Mouse (Mus musculus): ENCODE measurements around the gene Ifit3b.
"Not testable (repeated sequence)": the region's sequence is repeated elsewhere in the genome, so short reads cannot be mapped to it uniquely, and the experiment has no call there.

Gene Ifit3b

GRCm38 (mm10) chr19:34607237-34608051, at the start of gene Ifit3b:
Ifit3b (plus strand) TSS chr19:34607970.
- DNase-seq (ENCODE audit: low spot score in 2 of 2) = not testable (repeated sequence)

GRCm38 (mm10) chr19:34562556-34562955, 45.2 kb upstream of the Ifit3b start:
- DNase-seq (ENCODE audit: low spot score in 2 of 2) = no peak

GRCm38 (mm10) chr19:34566178-34566784, 41.5 kb upstream of the Ifit3b start:
- DNase-seq (ENCODE audit: low spot score in 2 of 2) = no peak

DNA sequence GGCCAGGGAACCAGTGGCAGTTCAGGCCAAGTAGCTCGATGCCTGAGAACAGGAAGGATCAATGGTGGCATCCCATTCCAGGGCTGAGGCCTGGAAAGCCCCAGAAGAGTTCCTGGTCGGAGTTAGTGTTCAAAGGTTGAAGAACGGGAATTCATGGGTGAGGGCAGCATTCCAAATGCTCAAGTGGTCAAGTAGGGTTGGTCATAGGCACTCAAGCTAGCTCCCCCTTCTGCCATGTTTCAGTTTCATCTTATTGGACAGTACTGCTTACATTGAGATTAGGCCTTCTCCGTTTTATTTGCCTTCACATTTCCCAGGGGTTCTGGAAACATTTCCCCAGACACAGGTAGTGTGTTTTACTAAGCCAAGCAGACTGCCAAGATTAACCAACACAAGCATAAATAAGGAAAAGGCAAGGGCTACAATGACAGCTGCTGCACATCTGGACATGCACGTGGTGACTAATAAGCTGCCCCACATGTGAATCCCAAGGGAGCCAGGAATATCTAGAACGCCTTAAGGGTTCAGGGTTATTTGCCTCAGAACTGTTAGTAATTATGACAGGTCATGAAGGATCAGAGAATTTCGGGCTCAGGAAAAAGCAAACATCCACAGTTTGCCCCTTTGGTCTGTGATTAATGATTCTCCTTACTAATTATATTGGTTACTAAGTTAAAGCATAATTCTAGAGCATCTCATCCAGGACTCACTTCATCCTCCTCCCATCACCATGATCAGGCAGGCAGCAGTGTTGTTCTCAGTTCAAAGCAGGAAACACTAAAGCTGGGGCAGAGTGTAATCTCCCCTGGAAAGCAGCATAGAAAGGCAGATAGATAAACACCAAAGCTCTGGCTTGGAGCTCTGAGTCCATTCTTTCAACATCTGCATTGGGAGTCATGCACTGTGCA, 38.5 kb upstream of the Ifit3b start:
- DNase-seq (ENCODE audit: low spot score in 2 of 2) = no peak

- DNase-seq (ENCODE audit: low spot score in 2 of 2) = no peak
Measured at GRCm38 (mm10) chr19:34569896-34570476, 37.8 kb upstream of the Ifit3b start.

- no peak for DNase-seq (ENCODE audit: low spot score in 2 of 2)
Measured at GRCm38 (mm10) chr19:34571080-34571479, 36.7 kb upstream of the Ifit3b start.

- DNase-seq (ENCODE audit: low spot score in 2 of 2) = no peak
Measured at GRCm38 (mm10) chr19:34573650-34574049, 34.1 kb upstream of the Ifit3b start.

DNA sequence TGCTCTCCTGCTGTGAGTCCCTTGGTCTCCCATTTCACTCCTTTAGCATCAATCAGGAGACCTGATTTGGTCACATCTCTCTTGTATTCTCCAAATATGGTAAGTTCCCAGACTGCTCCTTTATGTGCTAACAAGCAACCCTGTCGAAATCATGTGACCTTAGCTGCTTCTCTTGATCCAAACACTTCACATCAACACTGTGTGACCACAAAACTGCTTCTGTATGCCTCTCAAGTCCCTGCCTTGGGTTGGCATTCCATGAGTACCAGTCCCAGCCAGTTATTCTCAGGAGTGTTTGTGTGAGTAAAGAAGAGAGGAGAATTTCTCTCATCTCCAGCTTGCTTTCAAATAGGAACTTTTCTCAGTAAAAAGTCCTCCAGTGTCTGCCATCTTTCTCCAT, 30.6 kb upstream of the Ifit3b start:
- no peak for DNase-seq (ENCODE audit: low spot score in 2 of 2)

GRCm38 (mm10) chr19:34582696-34583095, 25.1 kb upstream of the Ifit3b start:
- DNase-seq (ENCODE audit: low spot score in 2 of 2) = not testable (repeated sequence)

GRCm38 (mm10) chr19:34583126-34583766, 24.5 kb upstream of the Ifit3b start, which contains the start of gene Ifit3:
Ifit3 (plus strand) TSS chr19:34583531.
- DNase-seq (ENCODE audit: low spot score in 2 of 2) = not testable (repeated sequence)

- not testable (repeated sequence) for DNase-seq (ENCODE audit: low spot score in 2 of 2)
Measured at GRCm38 (mm10) chr19:34585740-34586458, 21.9 kb upstream of the Ifit3b start.

DNA sequence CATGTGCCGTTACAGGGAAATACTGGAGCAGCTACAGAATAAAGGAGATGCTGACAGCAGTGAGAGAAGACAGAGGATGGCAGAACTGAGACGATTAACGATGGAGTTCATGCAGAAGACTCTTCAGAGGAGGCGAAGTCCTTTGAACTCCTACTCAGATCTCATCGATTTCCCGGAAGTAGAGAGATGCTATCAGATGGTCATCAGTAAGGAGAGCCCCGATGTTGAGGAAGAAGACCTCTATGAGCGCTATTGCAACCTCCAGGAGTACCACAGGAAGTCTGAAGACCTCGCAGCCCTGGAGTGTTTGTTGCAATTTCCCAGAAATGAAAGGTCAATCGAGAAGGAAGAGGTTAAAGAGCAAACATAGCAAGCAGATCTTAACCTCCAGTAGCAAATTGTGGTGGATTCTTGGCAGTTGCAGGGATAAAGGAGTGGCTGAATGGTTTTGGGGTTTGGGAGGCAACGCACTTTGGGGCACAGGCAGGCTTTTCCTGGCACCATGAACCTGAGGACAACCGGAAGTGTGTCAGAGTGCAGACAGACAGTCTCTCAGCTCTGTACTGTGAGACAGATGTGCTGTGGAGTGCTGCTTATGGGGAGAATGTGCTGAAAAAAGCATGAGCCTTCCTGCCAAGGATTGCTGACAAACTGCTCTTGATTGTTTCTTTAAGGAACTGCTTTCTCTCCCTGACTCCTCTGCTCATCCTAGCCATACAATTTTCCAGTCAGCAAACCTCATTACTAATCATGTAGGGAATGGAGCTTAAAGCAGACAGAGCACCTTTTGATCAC, 19.7 kb upstream of the Ifit3b start:
- DNase-seq (ENCODE audit: low spot score in 2 of 2) = not testable (repeated sequence)

GRCm38 (mm10) chr19:34588959-34589358, 18.8 kb upstream of the Ifit3b start:
- no peak for DNase-seq (ENCODE audit: low spot score in 2 of 2)

GRCm38 (mm10) chr19:34593456-34593855, 14.3 kb upstream of the Ifit3b start:
- DNase-seq (ENCODE audit: low spot score in 2 of 2) = peak; percentile 56 to 60

DNA sequence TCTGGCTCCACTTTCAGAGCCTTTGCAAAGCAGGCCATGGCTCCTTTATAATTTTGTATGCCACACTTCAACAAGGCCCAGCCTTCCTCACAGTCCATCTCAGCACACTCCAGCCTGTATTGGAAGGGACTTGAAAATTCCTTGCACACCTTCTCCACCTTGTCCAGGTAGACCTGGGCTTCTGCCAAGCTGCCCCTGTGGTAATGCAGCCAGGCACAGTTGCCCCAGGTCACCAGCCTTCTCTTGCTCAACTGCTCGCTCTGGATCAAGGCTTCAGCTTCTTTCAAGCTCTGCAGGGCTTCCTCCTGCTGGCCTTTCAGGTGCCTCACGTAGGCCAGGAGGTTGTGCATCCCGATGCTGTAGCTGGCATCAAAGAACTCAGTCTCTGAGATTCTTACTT, 13.2 kb upstream of the Ifit3b start:
- not testable (repeated sequence) for DNase-seq (ENCODE audit: low spot score in 2 of 2)

DNA sequence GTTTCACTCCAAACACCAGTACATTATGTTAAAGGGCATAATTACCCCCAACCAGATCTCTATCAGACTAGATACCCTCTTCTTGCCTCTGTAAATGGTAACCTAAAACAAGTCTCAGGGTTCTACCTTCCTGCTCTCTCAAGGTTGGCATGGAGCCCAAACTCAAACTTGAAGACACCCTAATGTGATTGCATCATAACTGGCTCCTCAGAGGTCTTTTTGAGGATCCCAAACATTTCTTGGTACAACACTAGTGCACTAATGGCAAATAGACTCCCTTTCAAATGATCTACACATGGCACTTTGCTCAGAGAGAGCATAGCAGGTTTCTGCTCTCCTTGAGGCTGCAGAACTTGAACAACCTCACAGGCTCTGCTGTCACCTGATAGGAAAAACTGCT, 11.0 kb upstream of the Ifit3b start:
- DNase-seq (ENCODE audit: low spot score in 2 of 2) = no peak

- DNase-seq (ENCODE audit: low spot score in 2 of 2) = no peak
Measured at GRCm38 (mm10) chr19:34598341-34598740, 9.4 kb upstream of the Ifit3b start.

DNA sequence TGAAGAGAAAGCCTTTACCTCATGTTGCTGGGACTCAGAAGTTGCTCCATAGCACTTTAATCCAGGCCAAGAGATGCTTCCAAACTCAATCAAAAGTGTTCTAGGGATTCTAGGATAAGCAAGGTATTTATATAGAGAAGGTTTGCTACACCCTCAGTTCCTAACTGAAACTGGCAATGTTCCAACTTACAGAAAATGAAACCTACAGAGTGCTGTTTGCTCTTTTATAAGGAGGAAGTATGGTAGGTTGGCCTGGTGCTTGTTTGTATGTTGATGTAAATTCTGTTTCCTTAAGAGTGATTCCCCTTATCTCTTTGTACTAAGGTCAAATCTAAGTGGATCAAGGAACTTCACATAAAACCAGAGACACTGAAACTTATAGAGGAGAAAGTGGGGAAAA, 8.5 kb upstream of the Ifit3b start:
- peak; percentile 61 to 84 for DNase-seq (ENCODE audit: low spot score in 2 of 2)

GRCm38 (mm10) chr19:34601888-34602287, 5.9 kb upstream of the Ifit3b start, which contains the start of gene Ifit1bl1:
Ifit1bl1 (minus strand) TSS chr19:34601956.
- DNase-seq (ENCODE audit: low spot score in 2 of 2) = peak; percentile 68 to 77

GRCm38 (mm10) chr19:34605472-34605871, 2.3 kb upstream of the Ifit3b start:
- no peak for DNase-seq (ENCODE audit: low spot score in 2 of 2)

Data from spleen, postnatal 36 days (tissue).